Mouse (Mus musculus): ENCODE data around the gene Wdr92. TPM values are rescaled to one million over a fixed set of nuclear protein-coding genes. Genes with fewer than 3 reads are reported as not detected.

The Wdr92 gene
- 34.6 and 43.6 TPM in 2 replicates for total RNA-seq (2017)

- ATAC-seq (replicated peaks; ENCODE audit: low read depth, poor library complexity, severe bottlenecking) = no peak
These were observed at the start of gene Wdr92 for GRCm38 (mm10) chr11:17181807-17182206. Gene Wdr92 (plus strand): TSS chr11:17182107.

- no peak for ATAC-seq (replicated peaks; ENCODE audit: low read depth, poor library complexity, severe bottlenecking)
These were observed 46.3 kb upstream of the Wdr92 start for GRCm38 (mm10) chr11:17135638-17136037.

GRCm38 (mm10) chr11:17138306-17139033, 43.4 kb upstream of the Wdr92 start:
- no peak for ATAC-seq (replicated peaks; ENCODE audit: low read depth, poor library complexity, severe bottlenecking)

GRCm38 (mm10) chr11:17158858-17159737, 22.8 kb upstream of the Wdr92 start, which contains the start of gene Ppp3r1:
Gene Ppp3r1 (plus strand): TSS chr11:17159263.
- ATAC-seq (replicated peaks; ENCODE audit: low read depth, poor library complexity, severe bottlenecking) = peak; percentile 93

- ATAC-seq (replicated peaks; ENCODE audit: low read depth, poor library complexity, severe bottlenecking) = no peak
These were observed 22.1 kb upstream of the Wdr92 start for GRCm38 (mm10) chr11:17159738-17160241.

GRCm38 (mm10) chr11:17160242-17160641, 21.7 kb upstream of the Wdr92 start:
- ATAC-seq (replicated peaks; ENCODE audit: low read depth, poor library complexity, severe bottlenecking) = peak; percentile 64

- no peak for ATAC-seq (replicated peaks; ENCODE audit: low read depth, poor library complexity, severe bottlenecking)
These were observed 18.0 kb upstream of the Wdr92 start for GRCm38 (mm10) chr11:17163956-17164355.

GRCm38 (mm10) chr11:17166627-17167026, 15.3 kb upstream of the Wdr92 start:
- peak; percentile 61 for ATAC-seq (replicated peaks; ENCODE audit: low read depth, poor library complexity, severe bottlenecking)

GRCm38 (mm10) chr11:17169262-17169661, 12.6 kb upstream of the Wdr92 start:
- no peak for ATAC-seq (replicated peaks; ENCODE audit: low read depth, poor library complexity, severe bottlenecking)

- ATAC-seq (replicated peaks; ENCODE audit: low read depth, poor library complexity, severe bottlenecking) = no peak
These were observed 10.8 kb upstream of the Wdr92 start for GRCm38 (mm10) chr11:17170938-17171729.

GRCm38 (mm10) chr11:17172300-17172699, 9.6 kb upstream of the Wdr92 start:
- no peak for ATAC-seq (replicated peaks; ENCODE audit: low read depth, poor library complexity, severe bottlenecking)

- no peak for ATAC-seq (replicated peaks; ENCODE audit: low read depth, poor library complexity, severe bottlenecking)
These were observed 5.3 kb upstream of the Wdr92 start for GRCm38 (mm10) chr11:17176638-17177037.

- ATAC-seq (replicated peaks; ENCODE audit: low read depth, poor library complexity, severe bottlenecking) = peak; percentile 67
These were observed 1.2 kb upstream of the Wdr92 start for GRCm38 (mm10) chr11:17180753-17181152.

GRCm38 (mm10) chr11:17183165-17183564, 1.3 kb downstream of the Wdr92 start:
- no peak for ATAC-seq (replicated peaks; ENCODE audit: low read depth, poor library complexity, severe bottlenecking)

- no peak for ATAC-seq (replicated peaks; ENCODE audit: low read depth, poor library complexity, severe bottlenecking)
These were observed 5.7 kb downstream of the Wdr92 start for GRCm38 (mm10) chr11:17187649-17188048.

- no peak for ATAC-seq (replicated peaks; ENCODE audit: low read depth, poor library complexity, severe bottlenecking)
These were observed 6.9 kb downstream of the Wdr92 start for GRCm38 (mm10) chr11:17188786-17189185.

GRCm38 (mm10) chr11:17192151-17192844, 10.4 kb downstream of the Wdr92 start:
- peak; percentile 87 for ATAC-seq (replicated peaks; ENCODE audit: low read depth, poor library complexity, severe bottlenecking)

GRCm38 (mm10) chr11:17199170-17199569, 17.3 kb downstream of the Wdr92 start:
- ATAC-seq (replicated peaks; ENCODE audit: low read depth, poor library complexity, severe bottlenecking) = no peak

- ATAC-seq (replicated peaks; ENCODE audit: low read depth, poor library complexity, severe bottlenecking) = no peak
These were observed 18.1 kb downstream of the Wdr92 start for GRCm38 (mm10) chr11:17199840-17200501.

Data from common myeloid progenitor, adult 5-6 weeks (primary cell).